Mouse (Mus musculus) frontal cortex, postnatal 25 days (tissue): Measurements from ENCODE around the gene Hmces.
A peak's percentile ranks its signal among the peaks of the same experiment; 100 is the strongest.

Experiments used
- DNase-seq, 2 experiments: peaks; one replicate each; pipeline ENCODE4 v3.0.0; 2022; ENCODE audit warnings: low spot score in 2 of 2

Gene Hmces

GRCm38 (mm10) chr6:87913661-87914325 is at the start of gene Hmces:
Hmces (plus strand) TSS chr6:87913935.
- DNase-seq: peak in 1 of 2 experiments; percentile 50

- no peak for DNase-seq
Measured at GRCm38 (mm10) chr6:87866211-87866610, 47.5 kb upstream of the Hmces start.

- no peak for DNase-seq
Measured at GRCm38 (mm10) chr6:87867256-87867655, 46.5 kb upstream of the Hmces start.

GRCm38 (mm10) chr6:87868871-87869506 is 44.7 kb upstream of the Hmces start:
- DNase-seq: no peak

GRCm38 (mm10) chr6:87870440-87870839 is 43.3 kb upstream of the Hmces start:
- no peak for DNase-seq

GRCm38 (mm10) chr6:87871240-87871639 is 42.5 kb upstream of the Hmces start:
- no peak for DNase-seq

- no peak for DNase-seq
Measured at GRCm38 (mm10) chr6:87873104-87873503, 40.6 kb upstream of the Hmces start.

- no peak for DNase-seq
Measured at GRCm38 (mm10) chr6:87873963-87874362, 39.8 kb upstream of the Hmces start.

- DNase-seq: no peak
Measured at GRCm38 (mm10) chr6:87875083-87875482, 38.7 kb upstream of the Hmces start.

GRCm38 (mm10) chr6:87875562-87875961 is 38.2 kb upstream of the Hmces start:
- no peak for DNase-seq

- DNase-seq: no peak
Measured at GRCm38 (mm10) chr6:87876068-87876643, 37.6 kb upstream of the Hmces start.

GRCm38 (mm10) chr6:87879010-87879409 is 34.7 kb upstream of the Hmces start:
- no peak for DNase-seq

- DNase-seq: no peak
Measured at GRCm38 (mm10) chr6:87879628-87880027, 34.1 kb upstream of the Hmces start.

- DNase-seq: no peak
Measured at GRCm38 (mm10) chr6:87882221-87882620, 31.5 kb upstream of the Hmces start.

GRCm38 (mm10) chr6:87882816-87883215 is 30.9 kb upstream of the Hmces start:
- peak; percentile 57 to 75 for DNase-seq

- DNase-seq: no peak
Measured at GRCm38 (mm10) chr6:87886721-87887120, 27.0 kb upstream of the Hmces start.

- peak; percentile 99 to 100 for DNase-seq
Measured at GRCm38 (mm10) chr6:87887594-87888233, 26.0 kb upstream of the Hmces start, which contains the start of gene Copg1. Copg1 (plus strand) TSS chr6:87887814.

GRCm38 (mm10) chr6:87893931-87894330 is 19.8 kb upstream of the Hmces start:
- no peak for DNase-seq

GRCm38 (mm10) chr6:87898028-87898427 is 15.7 kb upstream of the Hmces start:
- no peak for DNase-seq

GRCm38 (mm10) chr6:87906632-87907031 is 7.1 kb upstream of the Hmces start:
- DNase-seq: no peak

GRCm38 (mm10) chr6:87909181-87909580 is 4.6 kb upstream of the Hmces start:
- no peak for DNase-seq

- DNase-seq: no peak
Measured at GRCm38 (mm10) chr6:87911559-87911958, 2.2 kb upstream of the Hmces start.
